Mouse (Mus musculus) embryonic facial prominence, embryonic 10.5 days (tissue): ENCODE results near the gene Tbc1d23. TPM values are rescaled to one million over a fixed set of nuclear protein-coding genes. Genes with fewer than 3 reads are reported as not detected.

Experiments used
- DNase-seq: peaks from one replicate; pipeline ENCODE4 v3.0.0-alpha.2; 2017; ENCODE audit warnings: low spot score
- H3K27ac ChIP-seq: fragments of 300-500 bp; sonication (generic); replicated peaks from 2 replicates; pipeline ENCODE4 v1.5.1; 2016; ENCODE audit warnings: mild to moderate bottlenecking
- H3K27me3 ChIP-seq: fragments of 300-500 bp; sonication (generic); replicated peaks from 2 replicates; pipeline ENCODE4 v1.6.1; 2016; ENCODE audit warnings: low read depth, mild to moderate bottlenecking; ENCODE audit not compliant: poor library complexity, severe bottlenecking
- H3K36me3 ChIP-seq: fragments of 300-500 bp; sonication (generic); replicated peaks from 2 replicates; pipeline ENCODE4 v1.6.1; 2016; ENCODE audit warnings: mild to moderate bottlenecking, moderate library complexity
- H3K4me1 ChIP-seq: fragments of 300-500 bp; sonication (generic); 2 replicates; pipeline ENCODE4 v1.6.1; 2016
- H3K4me3 ChIP-seq: fragments of 300-500 bp; sonication (generic); 2 replicates; pipeline ENCODE4 v1.5.1; 2016; ENCODE audit warnings: mild to moderate bottlenecking, moderate library complexity
- H3K9me3 ChIP-seq: fragments of 300-500 bp; sonication (generic); 2 replicates; pipeline ENCODE4 v1.6.1; 2016; ENCODE audit warnings: mild to moderate bottlenecking
- WGBS: fragments of 180-500 bp; shearing (Covaris S2); methylation state at CpG from one replicate; pipeline ENCODE4 v1.1.7; 2016; 5-methylcytosine and 5-hydroxymethylcytosine counted together
- polyA plus RNA-seq: library from polyadenylated mRNA; unstranded; fragments of >200 nt; fragmentation: Nextera tagmentation; extraction: Ambion mirVana; gene quantifications from 2 replicates; pipeline ENCODE4 v1.2.1, GENCODE M21; 2016

The Tbc1d23 gene
- 20.1 and 20.7 TPM in 2 replicates for polyA plus RNA-seq

DNA sequence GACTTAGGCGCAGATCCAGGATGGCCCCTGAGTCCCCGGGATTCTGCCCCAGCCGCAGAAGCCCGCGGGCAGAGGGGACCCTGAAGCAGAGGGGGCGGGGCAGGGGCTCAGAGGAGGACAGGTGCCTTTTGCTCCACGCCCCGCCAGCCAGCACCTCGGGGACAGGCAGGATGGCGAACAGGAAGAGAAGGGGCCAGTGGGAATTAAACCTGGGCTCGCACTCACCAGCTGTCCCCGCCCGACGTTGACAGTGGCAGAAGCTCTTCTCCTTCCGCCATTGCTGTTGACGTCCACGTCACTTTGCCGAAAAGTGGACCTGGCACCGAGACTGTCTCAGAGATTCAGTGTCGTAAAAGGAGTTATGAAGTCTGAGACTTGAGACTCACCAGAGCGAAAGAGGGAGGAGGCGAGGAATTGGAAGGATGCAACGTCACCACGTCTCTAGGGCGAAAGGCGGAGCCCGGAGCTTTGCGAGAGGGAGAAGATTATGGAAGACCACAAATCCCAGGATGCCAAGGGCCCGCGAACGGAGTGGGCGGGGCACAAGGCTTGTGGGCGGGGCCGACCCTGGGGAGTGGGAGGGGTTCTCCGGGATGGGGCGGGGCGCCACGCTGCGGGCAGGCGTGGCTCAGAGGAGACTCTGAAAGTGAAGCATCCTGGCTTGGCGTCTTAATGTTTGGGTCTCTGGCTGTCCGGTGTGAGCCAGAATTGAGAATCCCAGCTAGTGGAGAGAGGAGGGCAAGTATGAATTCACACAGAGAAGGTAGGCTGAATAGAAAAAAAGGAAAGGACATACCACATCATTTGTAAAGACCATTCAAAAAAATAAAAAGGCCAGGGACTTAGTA lies at the start of gene Tbc1d23:
Tbc1d23 (minus strand) TSS at position 416 of the 848 bp plus-strand sequence.
- peak; percentile 98 for DNase-seq
- Histone ChIP-seq H3K9me3 (no peaks in the 10 kb centered on the region), H3K36me3 (no peaks in the 10 kb centered on the region), H3K4me1 (peaks cover 12% of the 10 kb centered on the region), H3K27me3 (no peaks in the 10 kb centered on the region), H3K4me3 (peak within 1 kb of the TSS; percentile 64), H3K27ac (peak within 1 kb of the TSS; percentile 63)
- under 1% methylated on average over 42 of the region's 42 CpGs for WGBS

DNA sequence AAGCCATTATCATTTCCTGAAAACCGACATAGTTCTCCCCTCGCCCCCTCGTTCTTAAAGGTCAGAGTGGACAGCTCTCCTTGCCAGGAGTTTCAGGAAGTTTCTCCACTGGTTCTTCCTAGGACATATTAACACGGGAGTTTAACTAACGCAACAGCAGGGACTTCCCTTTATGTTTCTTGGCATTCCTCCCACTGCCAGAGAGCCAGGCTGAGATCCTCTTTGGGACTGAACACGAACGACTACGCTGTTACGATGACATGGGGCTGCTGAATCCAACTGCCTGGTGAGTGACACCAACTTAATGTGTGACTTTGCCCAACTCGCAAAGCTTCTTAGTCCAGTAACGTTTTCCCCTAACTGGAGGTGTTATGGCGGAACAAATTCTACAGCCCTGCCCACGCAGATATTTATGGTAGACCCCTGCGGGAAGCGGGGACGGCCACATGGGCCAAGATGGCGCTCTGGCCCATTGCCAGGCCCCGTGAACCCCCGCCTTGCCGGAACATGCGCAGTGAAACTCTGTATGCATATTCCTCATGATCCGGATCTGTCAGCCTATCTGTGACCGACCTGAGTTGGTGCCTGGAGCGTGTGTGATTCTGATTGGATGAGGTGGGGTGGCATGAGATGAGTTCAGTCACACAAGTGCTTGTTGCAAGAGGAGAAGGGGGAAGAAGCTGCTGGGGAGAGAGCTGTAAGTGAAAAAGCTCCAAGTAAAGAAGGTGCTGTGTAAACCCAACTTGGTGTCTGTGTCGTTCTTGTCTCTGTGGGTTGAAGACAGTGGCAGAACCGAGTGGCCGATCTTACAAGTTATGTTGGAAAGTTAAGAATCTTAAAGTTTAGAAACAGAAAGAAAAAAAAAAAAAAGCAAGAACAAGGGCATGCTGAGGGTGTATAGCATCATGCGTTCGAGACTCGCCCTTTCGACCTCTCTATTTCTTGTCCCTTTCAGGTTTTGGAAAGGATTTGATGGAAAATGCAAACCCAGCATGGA lies 49.2 kb upstream of the Tbc1d23 start:
- Histone ChIP-seq H3K9me3 (peaks cover 8% of the 10 kb centered on the region; the same call in 1 of the 2 replicates), H3K4me3 (no peak overlapping the region), H3K27me3 (no peaks in the 10 kb centered on the region), H3K4me1 (no peaks in the 10 kb centered on the region), H3K27ac (no peak overlapping the region), H3K36me3 (no peaks in the 10 kb centered on the region)
- no peak for DNase-seq
- 94% methylated on average over 31 of the region's 31 CpGs for WGBS

DNA sequence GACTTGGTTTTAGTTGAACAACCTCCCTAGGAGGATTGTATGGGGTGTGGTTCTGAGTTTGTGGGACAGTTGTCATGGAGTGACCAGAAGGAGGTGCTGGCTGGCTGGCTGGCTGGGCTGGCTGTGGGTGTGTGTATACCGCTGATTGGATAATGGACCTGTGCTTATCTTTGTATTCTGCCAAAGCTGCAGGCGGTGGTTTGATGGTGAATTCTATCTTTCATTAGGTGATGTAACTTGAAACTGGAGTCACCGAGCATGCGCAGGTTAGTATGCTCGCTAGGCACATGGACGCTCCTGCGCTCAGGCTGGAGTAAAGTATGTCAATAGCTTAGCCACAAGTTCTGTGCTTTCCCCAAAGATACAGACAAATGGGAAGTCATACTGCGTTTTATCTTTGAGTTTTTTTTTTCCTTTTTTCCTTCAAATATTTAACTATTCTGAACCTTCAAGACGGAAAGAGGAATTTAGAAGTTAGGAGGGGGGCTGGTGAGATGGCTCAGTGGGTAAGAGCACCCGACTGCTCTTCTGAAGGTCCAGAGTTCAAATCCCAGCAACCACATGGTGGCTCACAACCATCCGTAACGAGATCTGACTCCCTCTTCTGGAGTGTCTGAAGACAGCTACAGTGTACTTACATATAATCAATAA lies 47.8 kb upstream of the Tbc1d23 start:
- WGBS: 88% methylated on average over 12 of the region's 12 CpGs
- Histone ChIP-seq H3K4me1 (no peaks in the 10 kb centered on the region), H3K27ac (no peak overlapping the region), H3K27me3 (no peaks in the 10 kb centered on the region), H3K9me3 (peaks cover 6% of the 10 kb centered on the region; the same call in 1 of the 2 replicates), H3K36me3 (no peaks in the 10 kb centered on the region), H3K4me3 (no peak overlapping the region)
- DNase-seq: no peak

DNA sequence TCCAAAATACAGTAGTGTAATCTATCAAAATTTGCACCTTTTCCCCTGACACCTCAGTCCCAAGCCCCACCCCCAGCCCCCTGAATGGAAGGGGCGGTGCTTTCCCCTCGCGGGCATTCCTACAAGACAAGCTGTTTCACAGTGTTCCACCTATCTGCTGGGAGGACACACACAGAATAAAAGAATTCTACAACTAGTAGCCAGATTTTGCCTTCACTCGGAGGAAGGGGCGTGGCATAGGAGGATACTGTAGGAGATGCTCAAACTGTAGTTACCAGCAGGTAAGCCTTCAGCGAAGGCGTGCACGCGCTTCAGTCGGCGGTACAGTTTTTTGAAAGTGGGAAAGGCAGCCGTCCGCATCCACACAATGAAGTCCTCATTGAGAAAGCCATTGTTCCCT lies 38.4 kb upstream of the Tbc1d23 start:
- H3K9me3 ChIP-seq: no peaks in the 10 kb centered on the region
- no peak for DNase-seq

DNA sequence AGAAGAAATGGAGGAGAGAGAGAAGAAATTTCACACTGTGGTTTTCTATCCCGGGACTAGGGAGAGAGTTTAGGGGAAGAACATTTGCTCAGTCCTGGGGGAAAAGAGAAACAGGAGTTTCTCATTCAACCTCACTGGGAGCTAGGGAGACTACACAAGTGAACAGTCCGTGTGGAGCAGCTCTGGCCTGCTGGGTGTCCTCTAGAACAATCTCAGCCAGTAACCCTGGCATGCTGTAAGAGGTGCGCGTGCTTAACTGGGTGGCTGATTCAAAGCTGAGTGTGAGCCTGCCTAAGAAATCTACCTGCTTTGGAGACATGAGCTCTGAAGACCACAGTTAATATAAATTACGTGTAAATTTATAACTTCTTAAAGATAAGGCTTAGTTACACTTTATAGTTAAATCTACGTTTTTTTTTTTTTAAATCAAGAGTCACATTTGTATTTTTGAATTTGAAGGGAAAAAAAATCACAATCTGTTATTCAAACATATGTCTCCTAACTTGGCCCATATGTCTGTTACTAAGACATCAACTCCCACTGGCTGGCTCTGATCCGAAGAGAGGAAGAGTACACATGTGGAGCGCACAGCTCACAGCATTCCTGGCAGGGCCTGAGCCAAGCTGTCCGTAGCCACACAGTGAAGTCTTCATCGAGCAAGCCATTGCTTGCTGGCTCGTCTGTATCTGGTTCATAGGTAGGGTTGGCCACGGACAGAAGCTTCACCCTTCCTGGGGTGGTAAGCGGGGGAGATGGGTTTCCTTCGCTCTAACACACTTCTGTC lies 36.9 kb upstream of the Tbc1d23 start:
- H3K36me3 ChIP-seq: no peaks in the 10 kb centered on the region
- H3K9me3 ChIP-seq: no peaks in the 10 kb centered on the region
- WGBS: 89% methylated on average over 14 of the region's 14 CpGs
- no peak for DNase-seq
- no peak overlapping the region for H3K27ac ChIP-seq
- no peaks in the 10 kb centered on the region for H3K4me1 ChIP-seq
- no peak overlapping the region for H3K4me3 ChIP-seq
- H3K27me3 ChIP-seq: no peaks in the 10 kb centered on the region

More for the DNA sequence above, 38.4 kb upstream of the Tbc1d23 start:
- no peaks in the 10 kb centered on the region for H3K36me3 ChIP-seq
- 92% methylated on average over 13 of the region's 13 CpGs for WGBS
- no peaks in the 10 kb centered on the region for H3K27me3 ChIP-seq
- H3K27ac ChIP-seq: no peak overlapping the region
- H3K4me3 ChIP-seq: no peak overlapping the region
- no peaks in the 10 kb centered on the region for H3K4me1 ChIP-seq

DNA sequence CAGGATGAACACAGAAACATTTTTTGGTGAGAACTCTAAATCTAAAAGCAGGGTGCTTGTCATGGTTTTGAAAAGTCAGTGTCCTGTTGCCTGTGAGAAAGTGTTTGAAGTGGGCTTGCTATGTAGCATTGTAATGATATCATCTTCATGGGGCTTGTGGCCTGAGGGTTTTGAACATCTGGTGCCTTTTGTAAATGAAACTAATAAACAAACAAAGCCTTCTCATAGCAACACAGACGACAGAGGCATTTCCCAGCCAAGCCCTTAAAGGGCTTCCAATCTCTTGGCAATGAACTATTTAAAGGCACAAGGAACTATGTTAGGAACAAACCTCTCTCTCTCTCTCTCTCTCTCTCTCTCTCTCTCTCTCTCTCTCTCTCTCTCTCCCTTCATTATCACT lies 35.8 kb upstream of the Tbc1d23 start:
- Histone ChIP-seq H3K9me3 (no peaks in the 10 kb centered on the region), H3K4me1 (no peaks in the 10 kb centered on the region), H3K4me3 (no peak overlapping the region), H3K36me3 (no peaks in the 10 kb centered on the region), H3K27me3 (no peaks in the 10 kb centered on the region), H3K27ac (no peak overlapping the region)
- no peak for DNase-seq
- WGBS: 17% methylated on average over 1 of the region's 1 CpGs

DNA sequence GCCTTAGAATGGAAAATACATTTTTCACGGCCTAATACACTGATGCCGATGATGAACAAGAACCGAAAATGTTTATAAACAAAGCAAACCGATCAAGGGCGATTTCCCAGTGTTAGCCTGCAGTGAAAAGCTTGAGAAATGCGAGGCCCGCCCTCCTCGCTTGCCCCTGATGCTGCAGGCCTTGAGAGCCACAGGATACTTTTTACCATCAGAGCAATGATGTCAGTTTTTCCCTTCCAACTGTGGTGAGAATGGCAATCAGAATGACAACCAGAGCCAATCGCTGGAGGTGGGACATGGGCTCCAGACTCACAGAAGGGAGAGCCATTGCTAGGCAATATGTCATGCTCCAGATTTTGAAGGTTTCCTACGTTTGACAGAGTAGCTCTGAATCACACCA lies 28.8 kb upstream of the Tbc1d23 start:
- H3K27ac ChIP-seq: no peak overlapping the region
- no peaks in the 10 kb centered on the region for H3K27me3 ChIP-seq
- no peak for DNase-seq
- 0 out of 2 replicates have a peak, but pooled peaks cover 5% of the 10 kb centered on the region for H3K9me3 ChIP-seq
- WGBS: 90% methylated on average over 10 of the region's 10 CpGs
- H3K4me3 ChIP-seq: no peak overlapping the region
- peaks cover 6% of the 10 kb centered on the region; the same call in 1 of the 2 replicates for H3K4me1 ChIP-seq
- no peaks in the 10 kb centered on the region; the same call in 1 of the 2 replicates for H3K36me3 ChIP-seq

DNA sequence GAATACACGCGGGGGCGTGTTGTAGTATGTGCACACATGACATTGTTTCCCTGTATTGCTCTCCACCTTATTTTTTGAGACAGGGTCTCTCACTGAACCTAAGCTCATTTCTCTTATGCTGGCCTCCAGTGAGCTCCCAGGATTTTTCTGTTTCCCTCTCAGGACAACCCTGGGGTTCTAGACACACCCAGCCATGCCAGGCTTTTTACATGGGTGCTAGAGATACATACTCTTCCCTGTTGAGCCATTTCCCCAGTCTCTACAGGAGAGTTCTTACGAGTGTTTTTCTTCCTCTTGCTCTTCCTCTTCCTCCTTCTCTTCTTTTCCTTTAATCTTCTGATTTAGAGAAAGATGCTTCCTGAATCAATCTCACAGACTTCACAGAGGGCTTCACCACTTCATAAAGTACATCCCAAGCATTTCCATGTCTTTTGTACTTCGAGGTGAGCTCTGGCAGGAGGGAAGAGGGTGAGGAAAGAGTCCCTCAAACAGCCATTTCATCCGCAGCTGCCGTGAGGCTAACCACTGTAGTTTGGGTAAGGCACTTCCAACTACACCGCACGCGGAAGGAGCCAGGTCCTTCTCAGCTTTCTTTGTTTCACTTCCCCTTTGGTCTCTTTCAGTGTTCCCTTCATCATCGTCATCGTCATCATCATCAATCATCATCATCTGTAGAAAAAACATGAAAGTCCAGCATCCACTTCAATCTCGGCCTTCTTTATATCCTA lies 28.2 kb upstream of the Tbc1d23 start:
- H3K27me3 ChIP-seq: no peaks in the 10 kb centered on the region
- H3K4me1 ChIP-seq: peaks cover 6% of the 10 kb centered on the region; the same call in 1 of the 2 replicates
- H3K36me3 ChIP-seq: no peaks in the 10 kb centered on the region; the same call in 1 of the 2 replicates
- no peak for DNase-seq
- H3K4me3 ChIP-seq: no peak overlapping the region
- H3K9me3 ChIP-seq: 0 out of 2 replicates have a peak, but pooled peaks cover 5% of the 10 kb centered on the region
- H3K27ac ChIP-seq: no peak overlapping the region
- WGBS: 91% methylated on average over 13 of the region's 13 CpGs

DNA sequence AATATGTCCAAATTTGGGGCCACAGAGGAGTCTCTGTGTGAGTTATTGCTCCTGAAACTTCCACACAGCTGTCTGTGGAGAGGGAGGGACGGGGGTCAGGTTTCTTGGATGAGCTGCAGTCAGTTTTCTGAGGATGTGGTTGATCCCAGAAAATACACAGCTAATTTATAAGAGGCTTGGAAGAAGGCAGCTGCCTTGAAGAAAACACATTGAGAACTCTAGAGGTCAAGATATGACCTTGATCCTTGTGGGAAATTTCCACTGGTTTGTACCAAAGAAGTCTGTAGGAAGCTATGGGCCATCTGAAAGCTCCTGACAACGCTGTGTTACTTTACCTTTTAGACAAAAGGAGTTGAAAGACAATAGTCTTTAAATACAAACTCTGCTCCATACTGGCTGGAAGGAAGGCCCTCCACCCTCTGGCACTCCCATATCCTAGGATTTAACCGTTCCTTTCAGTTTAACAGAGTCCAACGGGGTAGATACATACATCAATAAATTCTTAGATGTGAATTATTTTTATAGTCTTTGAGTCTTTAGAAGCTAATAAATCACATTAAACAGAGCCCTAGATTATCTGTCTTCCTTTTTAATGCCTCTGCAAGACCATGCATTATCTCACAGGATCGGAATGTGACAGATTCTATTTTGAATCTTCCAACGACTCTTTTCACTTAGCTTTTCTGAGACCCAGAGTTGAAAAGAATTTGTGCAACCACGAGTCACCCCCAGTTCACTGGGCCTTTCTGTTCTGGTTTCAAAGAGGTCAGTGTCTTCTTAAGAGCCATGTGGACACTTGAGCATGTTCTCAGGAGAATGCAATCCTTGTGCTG lies 20.5 kb upstream of the Tbc1d23 start:
- Histone ChIP-seq H3K27me3 (no peaks in the 10 kb centered on the region), H3K9me3 (0 out of 2 replicates have a peak, but pooled peaks cover 5% of the 10 kb centered on the region), H3K4me3 (no peak overlapping the region), H3K4me1 (no peaks in the 10 kb centered on the region), H3K27ac (no peak overlapping the region), H3K36me3 (no peaks in the 10 kb centered on the region; the same call in 1 of the 2 replicates)
- 61% methylated on average over 7 of the region's 7 CpGs for WGBS
- no peak for DNase-seq

DNA sequence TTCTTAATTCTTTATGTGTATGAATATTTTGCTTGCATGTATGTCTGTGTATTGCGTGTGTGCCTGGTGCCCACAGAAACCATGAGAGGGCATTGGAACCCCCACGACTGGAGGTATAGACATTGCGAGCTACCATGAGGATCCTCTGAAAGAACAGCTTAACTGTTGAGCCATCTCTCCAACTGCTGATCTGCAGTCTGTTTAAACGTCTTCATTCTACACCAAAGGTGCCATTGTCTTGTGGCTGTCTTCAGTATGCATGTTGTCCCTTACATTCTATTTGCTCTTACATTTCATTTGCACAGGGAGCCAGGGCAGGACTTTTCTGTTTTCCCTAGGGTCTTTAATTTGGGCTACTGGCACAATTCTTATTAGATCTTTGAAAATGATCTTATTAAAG lies 19.7 kb upstream of the Tbc1d23 start:
- 84% methylated on average over 4 of the region's 4 CpGs for WGBS
- Histone ChIP-seq H3K4me3 (no peak overlapping the region), H3K36me3 (no peaks in the 10 kb centered on the region), H3K4me1 (no peaks in the 10 kb centered on the region), H3K27me3 (no peaks in the 10 kb centered on the region), H3K27ac (no peak overlapping the region), H3K9me3 (no peaks in the 10 kb centered on the region)
- no peak for DNase-seq
